Mouse (Mus musculus): ENCODE results near the gene Cep170b. TPM values are rescaled to one million over a fixed set of nuclear protein-coding genes. Genes with fewer than 3 reads are reported as not detected.

The Cep170b gene
- total RNA-seq, 2 experiments from 2014 or later: 10.1 to 11.1 TPM

GRCm38 (mm10) chr12:112737081-112737480 is 16.8 kb downstream of the Cep170b start:
- no peak for DNase-seq

- no peak for DNase-seq
Observed at GRCm38 (mm10) chr12:112737761-112738160, 17.5 kb downstream of the Cep170b start.

GRCm38 (mm10) chr12:112738281-112739022 is 18.2 kb downstream of the Cep170b start:
- DNase-seq: no peak

GRCm38 (mm10) chr12:112739023-112739568 is 18.8 kb downstream of the Cep170b start:
- no peak for DNase-seq

- peak in 1 of 2 experiments; percentile 76 for DNase-seq
Observed at GRCm38 (mm10) chr12:112742768-112743167, 22.5 kb downstream of the Cep170b start.

GRCm38 (mm10) chr12:112743168-112743975 is 23.1 kb downstream of the Cep170b start:
- peak; percentile 90 to 91 for DNase-seq

- no peak for DNase-seq
Observed at GRCm38 (mm10) chr12:112744211-112744610, 24.0 kb downstream of the Cep170b start.

- no peak for DNase-seq
Observed at GRCm38 (mm10) chr12:112744891-112745580, 24.8 kb downstream of the Cep170b start.

GRCm38 (mm10) chr12:112745716-112746115 is 25.5 kb downstream of the Cep170b start:
- DNase-seq: no peak

GRCm38 (mm10) chr12:112746461-112746807 is 26.2 kb downstream of the Cep170b start:
- no peak for DNase-seq

- DNase-seq: peak; percentile 57 to 76
Observed at GRCm38 (mm10) chr12:112746808-112747605, 26.8 kb downstream of the Cep170b start.

- DNase-seq: no peak
Observed at GRCm38 (mm10) chr12:112747606-112747970, 27.3 kb downstream of the Cep170b start.

- no peak for DNase-seq
Observed at GRCm38 (mm10) chr12:112750976-112751375, 30.7 kb downstream of the Cep170b start.

- no peak for DNase-seq
Observed at GRCm38 (mm10) chr12:112752399-112752798, 32.1 kb downstream of the Cep170b start.

- no peak for DNase-seq
Observed at GRCm38 (mm10) chr12:112755900-112756299, 35.6 kb downstream of the Cep170b start.

- no peak for DNase-seq
Observed at GRCm38 (mm10) chr12:112757896-112758295, 37.6 kb downstream of the Cep170b start.

- no peak for DNase-seq
Observed at GRCm38 (mm10) chr12:112759471-112759870, 39.2 kb downstream of the Cep170b start.

- peak in 1 of 2 experiments; percentile 62 for DNase-seq
Observed at GRCm38 (mm10) chr12:112760154-112760926, 40.1 kb downstream of the Cep170b start, which contains the start of gene Pld4. Gene Pld4, plus strand, starts transcription at chr12:112760655.

- DNase-seq: no peak
Observed at GRCm38 (mm10) chr12:112761411-112761810, 41.2 kb downstream of the Cep170b start.

- peak in 1 of 2 experiments; percentile 77 for DNase-seq
Observed at GRCm38 (mm10) chr12:112762018-112762417, 41.8 kb downstream of the Cep170b start.

GRCm38 (mm10) chr12:112763176-112763575 is 42.9 kb downstream of the Cep170b start:
- no peak for DNase-seq
